Mouse (Mus musculus) brain, embryonic 14.5 days (tissue): ENCODE measurements around the gene Kif2a.

Experiments
- CTCF ChIP-seq: fragments of 200-500 bp; IDR thresholded peaks from 2 replicates; pipeline ENCODE4 v1.5.1; 2012; ENCODE audit warnings: inconsistent platforms, mild to moderate bottlenecking, moderate library complexity, borderline replicate concordance; ENCODE audit not compliant: insufficient read depth, insufficient read length; ENCODE audit errors: extremely low read depth
- POLR2A ChIP-seq: fragments of 200-500 bp; IDR thresholded peaks from 2 replicates; pipeline ENCODE4 v1.6.1; 2012; ENCODE audit warnings: mild to moderate bottlenecking, inconsistent platforms, borderline replicate concordance; ENCODE audit not compliant: poor library complexity, insufficient read depth, insufficient read length, severe bottlenecking; ENCODE audit errors: extremely low read depth

GRCm38 (mm10) chr13:106941211-106941976 is 80.5 kb downstream of the Kif2a start:
- TF ChIP-seq POLR2A (no peak), CTCF (no peak)
